14 mouse cellular contexts compared by ENCODE assay signal in genomic region chr11:35626161-35626885, GRCm38 (mm10).
A peak's percentile ranks its signal among the peaks of the same experiment; 100 is the strongest.
DNase-seq lines count a peak whose midpoint lies in the region; ATAC-seq and TF ChIP-seq lines count a peak whose summit lies in the region.
"Had no signal": no experiment of that assay in that cellular context is flagged by ENCODE, and none has a peak within 500 bp of the region (broad histone marks: within the 10 kb centered on the region; RNA-seq: fewer than 3 reads in every experiment).

No protein-coding gene starts in this region.

- DNase-seq in hindbrain, postnatal 0 days (ENCODE audit: low spot score): peak; percentile 39
- no peak for DNase-seq in hindbrain, embryonic 10.5 days (ENCODE audit: low spot score)
- DNase-seq in adrenal gland, adult 2 months: peak; percentile 86
- peak; percentile 48 for DNase-seq in gastrocnemius, postnatal 25 days
- peak; percentile 45 for DNase-seq in kidney, postnatal 14 days
- no peak for DNase-seq in midbrain, embryonic 11.5 days (ENCODE audit: low spot score, missing footprints)
- DNase-seq: lung, adult 18-20 months; right cerebral cortex, postnatal 14 days had no signal

- H3K4me2 ChIP-seq in hindbrain, postnatal 0 days (ENCODE audit: low read depth, low read length): no peak overlapping the region
- no peak overlapping the region for H3K4me2 ChIP-seq in midbrain, embryonic 11.5 days
- no peak overlapping the region for H3K4me2 ChIP-seq in forebrain, embryonic 16.5 days (ENCODE audit: low read length)
- H3K4me2 ChIP-seq: hindbrain, embryonic 12.5 days had no signal

- no peaks in the 10 kb centered on the region for H3K27me3 ChIP-seq in hindbrain, postnatal 0 days (ENCODE audit: insufficient read depth, low read length)
- no peaks in the 10 kb centered on the region for H3K27me3 ChIP-seq in hindbrain, embryonic 10.5 days (ENCODE audit: insufficient read depth, poor library complexity, severe bottlenecking)
- no peaks in the 10 kb centered on the region for H3K27me3 ChIP-seq in midbrain, embryonic 11.5 days (ENCODE audit: control insufficient read depth, insufficient read depth, low read length)
- H3K27me3 ChIP-seq in forebrain, embryonic 16.5 days (replicated peaks; ENCODE audit: control insufficient read depth, insufficient read depth, low read length): no peaks in the 10 kb centered on the region

- H3K27ac ChIP-seq in hindbrain, postnatal 0 days: no peak overlapping the region
- H3K27ac ChIP-seq in hindbrain, embryonic 10.5 days: no peak overlapping the region
- H3K27ac ChIP-seq in midbrain, embryonic 11.5 days (ENCODE audit: low read depth, low read length): no peak overlapping the region
- H3K27ac ChIP-seq in forebrain, embryonic 16.5 days (ENCODE audit: low read length): no peak overlapping the region
- H3K27ac ChIP-seq: forebrain, embryonic 10.5 days; hindbrain, embryonic 12.5 days; left cerebral cortex, adult 2 months had no signal

- H3K9ac ChIP-seq in hindbrain, postnatal 0 days (replicated peaks; ENCODE audit: low read length): no peak overlapping the region
- H3K9ac ChIP-seq in midbrain, embryonic 11.5 days (ENCODE audit: low read length): no peak overlapping the region
- H3K9ac ChIP-seq in forebrain, embryonic 16.5 days (replicated peaks; ENCODE audit: low read depth, low read length): no peak overlapping the region
- H3K9ac ChIP-seq: hindbrain, embryonic 12.5 days had no signal

- H3K36me3 ChIP-seq in hindbrain, postnatal 0 days (ENCODE audit: insufficient read depth, low read length): no peaks in the 10 kb centered on the region
- H3K36me3 ChIP-seq in hindbrain, embryonic 10.5 days: peaks cover 72% of the 10 kb centered on the region
- no peaks in the 10 kb centered on the region for H3K36me3 ChIP-seq in midbrain, embryonic 11.5 days (ENCODE audit: control insufficient read depth, insufficient read depth, low read length)
- no peaks in the 10 kb centered on the region for H3K36me3 ChIP-seq in forebrain, embryonic 16.5 days (ENCODE audit: control insufficient read depth, insufficient read depth)

- WGBS in hindbrain, postnatal 0 days: 77% methylated on average over 10 of the region's 10 CpGs
- 87% methylated on average over 10 of the region's 10 CpGs for WGBS in hindbrain, embryonic 10.5 days
- WGBS in midbrain, embryonic 11.5 days: 90% methylated on average over 10 of the region's 10 CpGs
- WGBS in forebrain, embryonic 16.5 days: 85% methylated on average over 10 of the region's 10 CpGs

- H3K4me1 ChIP-seq in hindbrain, postnatal 0 days (ENCODE audit: insufficient read depth, low read length): peaks cover 6% of the 10 kb centered on the region
- H3K4me1 ChIP-seq in hindbrain, embryonic 10.5 days (replicated peaks): no peaks in the 10 kb centered on the region
- no peaks in the 10 kb centered on the region for H3K4me1 ChIP-seq in midbrain, embryonic 11.5 days (ENCODE audit: control insufficient read depth, insufficient read depth, low read length)
- H3K4me1 ChIP-seq in forebrain, embryonic 16.5 days (replicated peaks; ENCODE audit: control insufficient read depth, insufficient read depth, low read length): no peaks in the 10 kb centered on the region
- H3K4me1 ChIP-seq: forebrain, embryonic 10.5 days had no signal

- H3K4me3 ChIP-seq in hindbrain, postnatal 0 days (ENCODE audit: low read length): no peak overlapping the region
- H3K4me3 ChIP-seq in hindbrain, embryonic 10.5 days: no peak overlapping the region
- no peak overlapping the region for H3K4me3 ChIP-seq in midbrain, embryonic 11.5 days (ENCODE audit: low read depth, low read length)
- H3K4me3 ChIP-seq in forebrain, embryonic 16.5 days (replicated peaks; ENCODE audit: low read length): no peak overlapping the region
- H3K4me3 ChIP-seq: forebrain, embryonic 10.5 days; hindbrain, embryonic 12.5 days; left cerebral cortex, adult 2 months had no signal

- no peak for ATAC-seq in hindbrain, postnatal 0 days
- no peak for ATAC-seq in midbrain, embryonic 11.5 days (ENCODE audit: low FRiP score)
- ATAC-seq in forebrain, embryonic 16.5 days: no peak
- ATAC-seq in erythroblast, adult 5-6 weeks (replicated peaks; ENCODE audit: low FRiP score, poor library complexity, severe bottlenecking): no peak
- ATAC-seq: CD4-positive, CD25-positive, alpha-beta regulatory T cell, adult 4 months had no signal

- TF ChIP-seq CTCF in hindbrain, postnatal 0 days (IDR thresholded peaks at IDR 0.05; ENCODE audit: low read depth): no peak

- H3K9me3 ChIP-seq in hindbrain, postnatal 0 days (ENCODE audit: low read length): no peaks in the 10 kb centered on the region
- H3K9me3 ChIP-seq in hindbrain, embryonic 10.5 days: no peaks in the 10 kb centered on the region
- H3K9me3 ChIP-seq in midbrain, embryonic 11.5 days (ENCODE audit: control insufficient read depth, low read length): no peaks in the 10 kb centered on the region
- no peaks in the 10 kb centered on the region for H3K9me3 ChIP-seq in forebrain, embryonic 16.5 days (ENCODE audit: control insufficient read depth, low read length)
- H3K9me3 ChIP-seq: forebrain, embryonic 10.5 days; hindbrain, embryonic 12.5 days had no signal

Comparison
In these comparisons a context has a peak if more than half of its experiments do, and no peak if none do; other contexts are left out.
1. DNase-seq: peak in hindbrain, postnatal 0 days (single experiment), adrenal gland, adult 2 months (single experiment), gastrocnemius, postnatal 25 days (single experiment) and kidney, postnatal 14 days (single experiment); none in hindbrain, embryonic 10.5 days (single experiment) and midbrain, embryonic 11.5 days (single experiment).